Mouse (Mus musculus) lung, postnatal 0 days (tissue): ENCODE measurements around the gene Fam189b. TPM values are rescaled to one million over a fixed set of nuclear protein-coding genes. Genes with fewer than 3 reads are reported as not detected.

Experiments used
- ATAC-seq: fragments of 200-750 bp; cut with Nextera tagmentation; 2 replicates; pipeline ENCODE4 v1.8.0; 2017; ENCODE audit warnings: moderate library complexity
- DNase-seq: peaks from one replicate; pipeline ENCODE4 v3.0.0-alpha.2; 2016; ENCODE audit warnings: low spot score
- H3K27ac ChIP-seq: fragments of 300-500 bp; sonication (generic); 2 replicates; pipeline ENCODE4 v1.5.1; 2014; ENCODE audit warnings: antibody characterized with exemption, mild to moderate bottlenecking, low read length, mixed read lengths
- H3K27me3 ChIP-seq: fragments of 300-500 bp; sonication (generic); replicated peaks from 2 replicates; pipeline ENCODE4 v1.6.1; 2014; ENCODE audit warnings: low read length, mixed read lengths; ENCODE audit not compliant: insufficient read depth
- H3K36me3 ChIP-seq: fragments of 300-500 bp; sonication (generic); 2 replicates; pipeline ENCODE4 v1.6.1; 2014; ENCODE audit warnings: low read length, mixed read lengths; ENCODE audit not compliant: insufficient read depth
- H3K4me1 ChIP-seq: fragments of 300-500 bp; sonication (generic); 2 replicates; pipeline ENCODE4 v1.6.1; 2014; ENCODE audit warnings: antibody characterized with exemption, low read depth, low read length, mixed read lengths; ENCODE audit not compliant: insufficient read depth
- H3K4me2 ChIP-seq: fragments of 300-500 bp; sonication (generic); replicated peaks from 2 replicates; pipeline ENCODE4 v1.6.1; 2014; ENCODE audit warnings: low read depth, mild to moderate bottlenecking, low read length, moderate library complexity, mixed read lengths
- H3K4me3 ChIP-seq: fragments of 300-500 bp; sonication (generic); 2 replicates; pipeline ENCODE4 v1.5.1; 2014; ENCODE audit warnings: low read depth, low read length
- H3K9ac ChIP-seq: fragments of 300-500 bp; sonication (generic); replicated peaks from 2 replicates; pipeline ENCODE4 v1.6.1; 2014; ENCODE audit warnings: low read depth, mild to moderate bottlenecking
- H3K9me3 ChIP-seq: fragments of 300-500 bp; sonication (generic); 2 replicates; pipeline ENCODE4 v1.6.1; 2016; ENCODE audit warnings: low read length, mixed read lengths
- CTCF ChIP-seq: IDR thresholded peaks from 2 replicates; pipeline ENCODE4 v1.5.1; 2016; ENCODE audit warnings: antibody characterized with exemption, mild to moderate bottlenecking
- EP300 ChIP-seq: IDR thresholded peaks from 2 replicates; pipeline ENCODE4 v1.6.1; 2016; ENCODE audit warnings: antibody characterized with exemption, mild to moderate bottlenecking, control low read depth
- WGBS: fragments of 180-500 bp; shearing (Covaris S2); extraction: QIAGEN DNeasy Blood & Tissue Kit; methylation state at CpG from one replicate; pipeline ENCODE4 v1.1.7; 2014; 5-methylcytosine and 5-hydroxymethylcytosine counted together
- polyA plus RNA-seq: library from polyadenylated mRNA; unstranded; fragments of >200 nt; fragmentation: Nextera tagmentation; extraction: Ambion mirVana; gene quantifications from 2 replicates; pipeline ENCODE4 v1.2.1, GENCODE M21; 2015

Fam189b gene
- polyA plus RNA-seq, 1 experiment from 2014 or later = 6.6 TPM

GRCm38 (mm10) chr3:89228180-89228549 lies 45.2 kb downstream of the Fam189b start:
- peak overlapping the region; percentile 69 for H3K4me2 ChIP-seq
- DNase-seq (peak; percentile 96), ATAC-seq (peak; percentile 62)
- no peaks in the 10 kb centered on the region for H3K27me3 ChIP-seq
- peak; percentile 96 for TF ChIP-seq CTCF
- TF ChIP-seq EP300 = no peak; the same call in none of the 2 replicates
- WGBS = 0% methylated on average over 20 of the region's 20 CpGs
- peak overlapping the region; percentile 85 for H3K27ac ChIP-seq
- H3K4me1 ChIP-seq = peaks cover 15% of the 10 kb centered on the region
- H3K4me3 ChIP-seq = peak overlapping the region; percentile 36
- no peaks in the 10 kb centered on the region for H3K36me3 ChIP-seq
- 0 out of 2 replicates have a peak overlapping the region, but pooled peaks have one; percentile 19 for H3K9ac ChIP-seq
- H3K9me3 ChIP-seq = no peaks in the 10 kb centered on the region

- no peaks in the 10 kb centered on the region for H3K27me3 ChIP-seq
- no peaks in the 10 kb centered on the region for H3K9me3 ChIP-seq
- no peak for TF ChIP-seq EP300
- no peak for TF ChIP-seq CTCF
- peak within 1 kb of the TSS; percentile 85 for H3K27ac ChIP-seq
- WGBS = 16% methylated on average over 10 of the region's 10 CpGs
- H3K4me3 ChIP-seq = peak within 1 kb of the TSS; percentile 36
- peak; percentile 86 for DNase-seq
- peak within 1 kb of the TSS; percentile 20; the same call in 1 of the 2 replicates for H3K9ac ChIP-seq
- peak; percentile 54 for ATAC-seq
- peak within 1 kb of the TSS; percentile 69 for H3K4me2 ChIP-seq
- no peaks in the 10 kb centered on the region for H3K36me3 ChIP-seq
- peaks cover 18% of the 10 kb centered on the region for H3K4me1 ChIP-seq
These were observed 45.9 kb downstream of the Fam189b start, which contains the start of gene Muc1 for GRCm38 (mm10) chr3:89228836-89229235. Gene Muc1, plus strand, starts transcription at chr3:89229057.

- ATAC-seq (no peak), DNase-seq (peak; percentile 75)
- Histone ChIP-seq H3K4me2 (peak overlapping the region; percentile 69), H3K9me3 (no peaks in the 10 kb centered on the region), H3K36me3 (no peaks in the 10 kb centered on the region), H3K9ac (no peak overlapping the region; the same call in 1 of the 2 replicates), H3K27ac (peak overlapping the region; percentile 85), H3K27me3 (no peaks in the 10 kb centered on the region), H3K4me1 (peaks cover 18% of the 10 kb centered on the region), H3K4me3 (peak overlapping the region; percentile 36)
- no peak for TF ChIP-seq CTCF
- TF ChIP-seq EP300 = no peak
- 37% methylated on average over 4 of the region's 4 CpGs for WGBS
These were observed 46.3 kb downstream of the Fam189b start for GRCm38 (mm10) chr3:89229276-89229675.

- Histone ChIP-seq H3K27ac (peak overlapping the region; percentile 85), H3K27me3 (no peaks in the 10 kb centered on the region), H3K4me2 (peak overlapping the region; percentile 69), H3K4me3 (peak overlapping the region; percentile 36; the same call in 1 of the 2 replicates), H3K9me3 (no peaks in the 10 kb centered on the region), H3K9ac (no peak overlapping the region), H3K4me1 (peaks cover 18% of the 10 kb centered on the region), H3K36me3 (no peaks in the 10 kb centered on the region)
- TF ChIP-seq EP300 (no peak), CTCF (no peak)
- peak; percentile 37 for DNase-seq
- no peak for ATAC-seq
- 52% methylated on average over 2 of the region's 2 CpGs for WGBS
These were observed 47.6 kb downstream of the Fam189b start for GRCm38 (mm10) chr3:89230561-89230960.

- ATAC-seq = no peak
- Histone ChIP-seq H3K36me3 (no peaks in the 10 kb centered on the region), H3K4me2 (peak overlapping the region; percentile 69), H3K27me3 (no peaks in the 10 kb centered on the region), H3K4me1 (peaks cover 14% of the 10 kb centered on the region), H3K9ac (no peak overlapping the region), H3K27ac (peak overlapping the region; percentile 88; the same call in 1 of the 2 replicates), H3K9me3 (no peaks in the 10 kb centered on the region), H3K4me3 (peak overlapping the region; percentile 36)
- DNase-seq = peak; percentile 5
- TF ChIP-seq CTCF = no peak
- no peak for TF ChIP-seq EP300
- WGBS = 28% methylated on average over 7 of the region's 7 CpGs
These were observed 48.4 kb downstream of the Fam189b start for GRCm38 (mm10) chr3:89231345-89231744.

- H3K9ac ChIP-seq = no peak overlapping the region; the same call in 1 of the 2 replicates
- H3K4me2 ChIP-seq = peak overlapping the region; percentile 69
These were observed 48.9 kb downstream of the Fam189b start for GRCm38 (mm10) chr3:89231772-89232275.

More at GRCm38 (mm10) chr3:89231772-89232275, 48.9 kb downstream of the Fam189b start:
- H3K27ac ChIP-seq = peak overlapping the region; percentile 88
- TF ChIP-seq EP300 = no peak
- peak overlapping the region; percentile 36 for H3K4me3 ChIP-seq
- H3K27me3 ChIP-seq = no peaks in the 10 kb centered on the region
- ATAC-seq (no peak), DNase-seq (peak; percentile 5)
- no peaks in the 10 kb centered on the region for H3K36me3 ChIP-seq
- H3K9me3 ChIP-seq = no peaks in the 10 kb centered on the region
- WGBS = 48% methylated on average over 16 of the region's 16 CpGs
- H3K4me1 ChIP-seq = peaks cover 10% of the 10 kb centered on the region
